Mouse (Mus musculus) bone marrow, adult 2 months (tissue): ENCODE data around the gene Skil.

ENCODE experiments used
- CTCF ChIP-seq: fragments of 200-500 bp; IDR thresholded peaks from 2 replicates; pipeline ENCODE4 v1.5.1; 2011; ENCODE audit warnings: low read length, control low read depth; ENCODE audit not compliant: control insufficient read depth, insufficient read depth
- POLR2A ChIP-seq: fragments of 200-500 bp; IDR thresholded peaks from 2 replicates; pipeline ENCODE4 v1.6.1; 2011; ENCODE audit warnings: low read depth, mild to moderate bottlenecking, control low read depth, low read length, borderline replicate concordance; ENCODE audit not compliant: control insufficient read depth

DNA sequence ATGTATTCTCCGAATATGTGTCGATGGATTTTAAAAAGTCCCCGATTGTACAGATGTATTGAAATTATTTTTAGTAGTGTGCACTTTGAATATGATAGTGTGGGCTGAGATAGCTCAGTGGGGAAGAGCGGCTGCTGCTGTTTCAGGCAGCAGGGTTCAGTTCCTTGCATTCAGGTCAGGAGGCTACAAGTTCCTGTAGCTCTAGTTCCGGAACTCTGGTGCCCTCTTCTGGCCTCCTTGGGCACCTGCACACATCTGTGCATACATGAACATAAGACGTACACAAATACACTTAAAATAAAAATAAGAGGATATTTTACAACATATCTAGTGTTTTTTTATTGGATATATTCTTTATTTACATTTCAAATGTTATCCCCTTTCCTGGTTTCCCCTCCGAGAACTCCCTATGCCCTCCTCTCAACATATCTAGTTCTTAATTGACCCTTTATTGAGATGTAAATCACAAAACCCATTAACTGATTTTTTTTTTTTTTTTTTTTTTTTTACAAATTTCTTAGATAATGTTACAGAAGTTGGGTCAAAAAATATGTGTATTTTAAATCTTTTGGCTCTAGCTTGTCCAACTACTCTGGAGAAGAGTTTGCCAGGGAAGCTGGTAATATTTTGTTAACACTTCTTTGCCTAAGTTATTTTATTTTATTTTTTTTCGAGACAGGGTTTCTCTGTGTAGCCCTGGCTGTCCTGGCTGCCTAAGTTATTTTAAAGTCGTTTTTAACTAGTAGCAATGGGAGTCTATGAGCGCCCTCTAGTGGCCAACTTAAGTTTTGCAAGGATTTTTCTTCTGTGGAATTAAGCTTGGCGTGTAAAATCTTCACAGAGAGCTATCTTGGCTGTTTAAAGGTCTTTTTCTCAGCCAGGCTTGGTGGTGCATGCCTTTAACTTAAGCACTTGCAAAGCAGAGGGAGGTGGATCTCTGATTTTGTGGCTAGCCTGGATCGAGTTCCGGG lies 43.9 kb downstream of the Skil start:
- TF ChIP-seq CTCF (peak; percentile 69), POLR2A (no peak)
